Mouse (Mus musculus): ENCODE measurements around the gene Phrf1.

DNA sequence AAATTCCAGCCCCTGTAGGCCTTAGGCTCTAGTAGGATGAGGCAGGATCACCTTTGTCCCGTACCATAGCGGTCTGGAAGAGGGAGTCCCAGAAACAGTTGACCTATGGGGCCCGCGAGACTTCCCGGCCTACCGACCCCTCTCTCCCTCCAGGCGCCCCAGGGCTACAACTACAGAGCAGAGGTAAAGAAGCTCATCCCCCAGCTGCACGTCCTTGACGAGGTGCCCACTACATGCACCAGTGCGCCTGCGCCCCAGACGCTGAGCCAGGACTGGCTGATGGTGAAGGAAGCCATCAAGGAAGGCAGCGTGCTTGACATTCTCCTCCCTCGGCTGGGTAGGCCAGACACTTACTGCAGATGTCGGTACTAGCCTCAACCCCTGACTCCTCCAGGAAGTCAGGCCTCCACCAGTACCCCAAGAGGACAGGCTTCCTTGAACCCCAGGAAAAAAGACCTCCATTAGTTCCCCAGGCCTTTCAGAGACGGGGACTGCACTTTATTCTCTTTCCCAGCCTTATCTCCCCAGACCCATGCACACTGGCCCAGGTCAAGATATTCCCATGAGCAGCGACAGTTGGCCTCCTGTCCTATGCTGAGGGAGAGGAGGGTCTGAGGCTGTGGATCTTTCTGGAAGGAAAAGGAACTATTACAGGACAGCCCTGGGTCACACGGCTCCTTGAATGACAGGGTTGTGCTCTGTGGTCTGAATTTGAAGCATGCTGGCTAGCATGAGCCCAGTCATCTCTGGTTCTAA, 22.2 kb upstream of the Phrf1 start:
- TF ChIP-seq CTCF (IDR thresholded peaks at IDR 0.05; ENCODE audit: extremely low read depth, insufficient read depth, insufficient read length, insufficient replicate concordance) (no peak), POLR2A (IDR thresholded peaks at IDR 0.05; ENCODE audit: low read depth, low read length) (no peak)
